Mouse (Mus musculus) forebrain, postnatal 0 days (tissue): ENCODE measurements around the gene Olfr279. TPM values are rescaled to one million over a fixed set of nuclear protein-coding genes. Genes with fewer than 3 reads are reported as not detected.

ENCODE experiments used
- ATAC-seq: fragments of 200-750 bp; cut with Nextera tagmentation; 2 replicates; pipeline ENCODE4 v1.8.0; 2017; ENCODE audit warnings: mild to moderate bottlenecking, moderate library complexity
- DNase-seq: peaks from one replicate; pipeline ENCODE4 v3.0.0-alpha.2; 2015
- H3K27ac ChIP-seq: fragments of 300-500 bp; sonication (generic); 2 replicates; pipeline ENCODE4 v1.5.1; 2014; ENCODE audit warnings: low read depth, mild to moderate bottlenecking, antibody characterized with exemption, low read length, moderate library complexity, mixed read lengths
- H3K27me3 ChIP-seq: fragments of 300-500 bp; sonication (generic); 2 replicates; pipeline ENCODE4 v1.6.1; 2014; ENCODE audit warnings: mild to moderate bottlenecking, low read length, mixed read lengths; ENCODE audit not compliant: insufficient read depth
- H3K36me3 ChIP-seq: fragments of 300-500 bp; sonication (generic); 2 replicates; pipeline ENCODE4 v1.6.1; 2014; ENCODE audit warnings: mild to moderate bottlenecking, moderate library complexity; ENCODE audit not compliant: insufficient read depth
- H3K4me1 ChIP-seq: fragments of 300-500 bp; sonication (generic); 2 replicates; pipeline ENCODE4 v1.6.1; 2014; ENCODE audit warnings: antibody characterized with exemption; ENCODE audit not compliant: insufficient read depth
- H3K4me2 ChIP-seq: fragments of 300-500 bp; sonication (generic); 2 replicates; pipeline ENCODE4 v1.6.1; 2014; ENCODE audit warnings: low read depth, mild to moderate bottlenecking, moderate library complexity
- H3K4me3 ChIP-seq: fragments of 300-500 bp; sonication (generic); 2 replicates; pipeline ENCODE4 v1.5.1; 2014; ENCODE audit warnings: low read depth, low read length, mixed read lengths
- H3K9ac ChIP-seq: fragments of 300-500 bp; sonication (generic); 2 replicates; pipeline ENCODE4 v1.6.1; 2014; ENCODE audit warnings: mild to moderate bottlenecking
- H3K9me3 ChIP-seq: fragments of 300-500 bp; sonication (generic); 2 replicates; pipeline ENCODE4 v1.6.1; 2016; ENCODE audit warnings: low read length
- CTCF ChIP-seq: sonication (generic); IDR thresholded peaks from 2 replicates; pipeline ENCODE4 v1.5.1; 2016; ENCODE audit warnings: antibody characterized with exemption, control low read depth, low read depth
- WGBS: fragments of 180-500 bp; shearing (Covaris S2); extraction: QIAGEN DNeasy Blood & Tissue Kit; methylation state at CpG from one replicate; pipeline ENCODE4 v1.1.7; 2014; 5-methylcytosine and 5-hydroxymethylcytosine counted together
- polyA plus RNA-seq: library from polyadenylated mRNA; unstranded; fragments of >200 nt; fragmentation: Nextera tagmentation; extraction: Ambion mirVana; gene quantifications from 2 replicates; pipeline ENCODE4 v1.2.1, GENCODE M21; 2015
- total RNA-seq: library from RNA; depleted of rRNA; stranded (reverse); fragments of >200 nt; gene quantifications from 2 replicates; pipeline ENCODE4 v1.2.3, GENCODE M21; 2014

Olfr279 gene
- total and polyA plus RNA-seq, 2 experiments from 2014 or later = not detected

GRCm38 (mm10) chr15:98533881-98534627 lies 41.9 kb downstream of the Olfr279 start, which contains the start of gene Kansl2:
Kansl2 (minus strand) TSS chr15:98534264.
- Histone ChIP-seq H3K4me3 (peak within 1 kb of the TSS; percentile 87), H3K4me2 (peak within 1 kb of the TSS; percentile 76), H3K27me3 (no peaks in the 10 kb centered on the region), H3K36me3 (peaks cover 11% of the 10 kb centered on the region), H3K9ac (peak within 1 kb of the TSS; percentile 97), H3K27ac (peak within 1 kb of the TSS; percentile 99), H3K4me1 (0 out of 2 replicates have a peak, but pooled peaks cover 3% of the 10 kb centered on the region), H3K9me3 (no peaks in the 10 kb centered on the region)
- DNase-seq (peak; percentile 99), ATAC-seq (peak; percentile 100)
- WGBS = under 1% methylated on average over 70 of the region's 70 CpGs
- TF ChIP-seq CTCF = no peak; the same call in 1 of the 2 replicates

GRCm38 (mm10) chr15:98535921-98536320 lies 43.7 kb downstream of the Olfr279 start:
- Histone ChIP-seq H3K9ac (no peak overlapping the region), H3K9me3 (no peaks in the 10 kb centered on the region), H3K4me1 (0 out of 2 replicates have a peak, but pooled peaks cover 3% of the 10 kb centered on the region), H3K4me3 (no peak overlapping the region), H3K27me3 (no peaks in the 10 kb centered on the region), H3K27ac (no peak overlapping the region), H3K4me2 (no peak overlapping the region), H3K36me3 (peaks cover 7% of the 10 kb centered on the region)
- WGBS = 85% methylated on average over 4 of the region's 4 CpGs
- ATAC-seq = no peak
- no peak for DNase-seq
- TF ChIP-seq CTCF = no peak

GRCm38 (mm10) chr15:98536828-98537510 lies 44.8 kb downstream of the Olfr279 start:
- WGBS = 91% methylated on average over 8 of the region's 8 CpGs
- DNase-seq (no peak), ATAC-seq (no peak)
- Histone ChIP-seq H3K4me3 (no peak overlapping the region), H3K9me3 (no peaks in the 10 kb centered on the region), H3K36me3 (peaks cover 14% of the 10 kb centered on the region), H3K4me1 (0 out of 2 replicates have a peak, but pooled peaks cover 3% of the 10 kb centered on the region), H3K27ac (no peak overlapping the region), H3K4me2 (no peak overlapping the region), H3K9ac (no peak overlapping the region), H3K27me3 (no peaks in the 10 kb centered on the region)
- no peak for TF ChIP-seq CTCF

GRCm38 (mm10) chr15:98537923-98538322 lies 45.7 kb downstream of the Olfr279 start:
- ATAC-seq = no peak
- H3K36me3 ChIP-seq = peaks cover 22% of the 10 kb centered on the region
- no peaks in the 10 kb centered on the region for H3K4me1 ChIP-seq
- no peak overlapping the region for H3K4me2 ChIP-seq
- whole genome bisulfite sequencing = 73% methylated on average over 4 of the region's 4 CpGs
- H3K9ac ChIP-seq = no peak overlapping the region
- H3K27me3 ChIP-seq = no peaks in the 10 kb centered on the region
- TF ChIP-seq CTCF = no peak
- H3K4me3 ChIP-seq = no peak overlapping the region
- no peak for DNase-seq
- H3K27ac ChIP-seq = no peak overlapping the region
- no peaks in the 10 kb centered on the region for H3K9me3 ChIP-seq

GRCm38 (mm10) chr15:98541064-98541463 lies 48.9 kb downstream of the Olfr279 start:
- no peak for TF ChIP-seq CTCF
- H3K36me3 ChIP-seq = peaks cover 50% of the 10 kb centered on the region
- H3K4me1 ChIP-seq = no peaks in the 10 kb centered on the region
- no peaks in the 10 kb centered on the region for H3K27me3 ChIP-seq
- H3K4me2 ChIP-seq = no peak overlapping the region
- DNase-seq = no peak
- H3K9ac ChIP-seq = no peak overlapping the region
- H3K9me3 ChIP-seq = no peaks in the 10 kb centered on the region
- WGBS = 86% methylated on average over 6 of the region's 6 CpGs
- no peak for ATAC-seq
- H3K27ac ChIP-seq = no peak overlapping the region
- no peak overlapping the region for H3K4me3 ChIP-seq

- no peaks in the 10 kb centered on the region for H3K27me3 ChIP-seq
- H3K9ac ChIP-seq = no peak overlapping the region
- no peak overlapping the region for H3K4me2 ChIP-seq
- TF ChIP-seq CTCF = no peak
- no peak for ATAC-seq
- WGBS = 77% methylated on average over 4 of the region's 4 CpGs
- peaks cover 65% of the 10 kb centered on the region for H3K36me3 ChIP-seq
- H3K4me3 ChIP-seq = no peak overlapping the region
- H3K4me1 ChIP-seq = no peaks in the 10 kb centered on the region
- no peak for DNase-seq
- H3K27ac ChIP-seq = no peak overlapping the region
- no peaks in the 10 kb centered on the region for H3K9me3 ChIP-seq
Observed at GRCm38 (mm10) chr15:98543341-98543740, 51.1 kb downstream of the Olfr279 start.

- ATAC-seq = no peak
- peaks cover 60% of the 10 kb centered on the region for H3K36me3 ChIP-seq
Observed at GRCm38 (mm10) chr15:98545151-98545550, 52.9 kb downstream of the Olfr279 start.

More at GRCm38 (mm10) chr15:98545151-98545550, 52.9 kb downstream of the Olfr279 start:
- DNase-seq = no peak
- no peak for TF ChIP-seq CTCF
- Histone ChIP-seq H3K9ac (no peak overlapping the region), H3K27ac (no peak overlapping the region), H3K4me2 (no peak overlapping the region), H3K4me3 (no peak overlapping the region), H3K4me1 (no peaks in the 10 kb centered on the region), H3K27me3 (no peaks in the 10 kb centered on the region), H3K9me3 (no peaks in the 10 kb centered on the region)
- 93% methylated on average over 3 of the region's 3 CpGs for WGBS
